Mouse (Mus musculus) kidney, adult 2 months (tissue): Measurements from ENCODE around the gene Olfr735. TPM values are rescaled to one million over a fixed set of nuclear protein-coding genes. Genes with fewer than 3 reads are reported as not detected.

Experiments
- DNase-seq: peaks from one replicate; pipeline ENCODE4 v3.0.0; 2021
- H3K27ac ChIP-seq: fragments of 200-500 bp; 2 replicates; pipeline ENCODE4 v1.5.1; 2012; ENCODE audit warnings: low read depth, low read length, control low read depth, inconsistent platforms; ENCODE audit not compliant: insufficient read depth
- H3K27me3 ChIP-seq: fragments of 200-500 bp; replicated peaks from 2 replicates; pipeline ENCODE4 v1.6.1; 2012; ENCODE audit warnings: mild to moderate bottlenecking, moderate library complexity, low read length, inconsistent platforms; ENCODE audit not compliant: control insufficient read depth, insufficient read depth
- H3K36me3 ChIP-seq: fragments of 200-500 bp; 2 replicates; pipeline ENCODE4 v1.6.1; 2012; ENCODE audit warnings: mild to moderate bottlenecking, moderate library complexity, low read length, inconsistent platforms; ENCODE audit not compliant: control insufficient read depth, insufficient read depth
- H3K4me1 ChIP-seq: fragments of 200-500 bp; 2 replicates; pipeline ENCODE4 v1.6.1; 2011; ENCODE audit warnings: low read length; ENCODE audit not compliant: control insufficient read depth, insufficient read depth
- H3K4me3 ChIP-seq: fragments of 200-500 bp; 2 replicates; pipeline ENCODE4 v1.5.1; 2011; ENCODE audit warnings: mild to moderate bottlenecking, low read depth, low read length, control low read depth; ENCODE audit not compliant: insufficient read depth
- CTCF ChIP-seq: fragments of 200-500 bp; conservative IDR thresholded peaks from 2 replicates; pipeline ENCODE4 v1.5.1; 2011; ENCODE audit warnings: low read depth, mild to moderate bottlenecking, control low read depth, low read length, moderate library complexity, mixed read lengths; ENCODE audit not compliant: insufficient read depth, insufficient read length
- POLR2A ChIP-seq: fragments of 200-500 bp; IDR thresholded peaks from one replicate; pipeline ENCODE4 v1.6.1; 2011; ENCODE audit warnings: low read depth, low read length, control low read depth
- polyA plus RNA-seq: library from polyadenylated mRNA; depleted of rRNA; stranded (reverse); fragments of >200 nt; gene quantifications from 2 replicates; pipeline ENCODE4 v1.2.3, GENCODE M21; 2012; rRNA removed

The Olfr735 gene
- polyA plus RNA-seq, 1 experiment: not detected

DNA sequence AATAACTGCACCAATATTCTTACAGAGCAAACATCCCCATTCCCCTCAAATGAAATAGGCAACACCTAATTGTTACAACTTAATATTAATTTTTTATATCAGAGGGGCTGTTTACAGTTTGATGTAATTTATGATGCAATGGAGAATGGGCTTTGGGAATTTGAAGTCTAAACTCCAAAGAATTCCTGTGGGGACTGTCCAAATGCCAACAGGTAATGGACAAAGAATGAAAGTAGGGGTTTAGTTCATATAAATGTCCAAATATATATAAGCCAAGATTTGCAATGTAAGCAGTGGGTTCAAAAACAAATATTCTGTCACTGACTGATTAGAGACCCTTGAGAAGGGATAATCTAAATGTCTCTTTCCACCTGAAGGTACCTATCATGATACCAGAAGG is 47.2 kb downstream of the Olfr735 start, which contains the start of gene Olfr733:
TSS of gene Olfr733 (minus strand) at position 101 of the 400 bp plus-strand sequence.
- H3K4me3 ChIP-seq: no peak within 1 kb of the TSS
- H3K27ac ChIP-seq: no peak within 1 kb of the TSS
- TF ChIP-seq POLR2A (no peak), CTCF (no peak)
- H3K4me1 ChIP-seq: no peaks in the 10 kb centered on the region
- H3K27me3 ChIP-seq: no peaks in the 10 kb centered on the region
- H3K36me3 ChIP-seq: no peaks in the 10 kb centered on the region
- DNase-seq: no peak

Other genes starting within 250 kb of the Olfr735 start
- gene Olfr727, start 225.7 kb downstream of the Olfr735 start, polyA plus RNA-seq: not detected in 2 replicates
- not detected in 2 replicates for gene Olfr728, start 206.2 kb downstream of the Olfr735 start, polyA plus RNA-seq
- not detected in 2 replicates for gene Olfr729, start 196.0 kb downstream of the Olfr735 start, polyA plus RNA-seq
- not detected in 2 replicates for gene Olfr730, start 160.7 kb downstream of the Olfr735 start, polyA plus RNA-seq
- not detected in 2 replicates for gene Olfr731, start 107.0 kb downstream of the Olfr735 start, polyA plus RNA-seq
- gene Olfr732, start 64.7 kb downstream of the Olfr735 start, polyA plus RNA-seq: not detected in 2 replicates
- gene Olfr733, start 47.4 kb downstream of the Olfr735 start, polyA plus RNA-seq: not detected in 2 replicates
- gene Olfr734, start 22.1 kb downstream of the Olfr735 start, polyA plus RNA-seq: not detected in 2 replicates
- gene Tlr11, start 9.0 kb upstream of the Olfr735 start, polyA plus RNA-seq: 0.34 and 0.50 TPM in 2 replicates
- gene Olfr736, start 32.3 kb upstream of the Olfr735 start, polyA plus RNA-seq: not detected in 2 replicates
- not detected in 2 replicates for gene Olfr738, start 58.7 kb upstream of the Olfr735 start, polyA plus RNA-seq
- gene Olfr739, start 69.8 kb upstream of the Olfr735 start, polyA plus RNA-seq: not detected in 2 replicates
- gene Olfr740, start 96.7 kb upstream of the Olfr735 start, polyA plus RNA-seq: not detected in 2 replicates
- not detected in 2 replicates for gene Olfr741, start 123.9 kb upstream of the Olfr735 start, polyA plus RNA-seq
- not detected in 2 replicates for gene Olfr742, start 154.7 kb upstream of the Olfr735 start, polyA plus RNA-seq
- not detected in 2 replicates for gene Olfr743, start 173.0 kb upstream of the Olfr735 start, polyA plus RNA-seq